Mouse (Mus musculus): ENCODE data around the gene Lrfn3. TPM values are rescaled to one million over a fixed set of nuclear protein-coding genes. Genes with fewer than 3 reads are reported as not detected.

Gene Lrfn3
- 25.2 and 28.0 TPM in 2 replicates for total RNA-seq (2014; rRNA removed)
- polyA plus RNA-seq (2015; fragmentation: Nextera tagmentation; extraction: Ambion mirVana): 16.4 and 20.3 TPM in 2 replicates

- Histone ChIP-seq H3K4me1 (ENCODE audit: insufficient read depth) (peaks cover 19% of the 10 kb centered on the region), H3K36me3 (ENCODE audit: insufficient read depth) (peaks cover 12% of the 10 kb centered on the region; the same call in 1 of the 2 replicates), H3K27me3 (ENCODE audit: insufficient read depth, low read length) (no peaks in the 10 kb centered on the region), H3K9ac (peak within 1 kb of the TSS; percentile 84), H3K9me3 (ENCODE audit: low read length) (no peaks in the 10 kb centered on the region), H3K27ac (ENCODE audit: low read depth, low read length) (peak within 1 kb of the TSS; percentile 66), H3K4me3 (ENCODE audit: low read depth, low read length) (peak within 1 kb of the TSS; percentile 72), H3K4me2 (ENCODE audit: low read depth) (peak within 1 kb of the TSS; percentile 80)
- WGBS: 2% methylated on average over 39 of the region's 55 CpGs
- TF ChIP-seq CTCF (IDR thresholded peaks at IDR 0.05; ENCODE audit: low read depth): no peak
- DNase-seq (peak; percentile 95), ATAC-seq (peak; percentile 88)
Observed at GRCm38 (mm10) chr7:30362652-30363343, at the start of gene Lrfn3. Gene Lrfn3, minus strand, starts transcription at chr7:30362772.

DNA sequence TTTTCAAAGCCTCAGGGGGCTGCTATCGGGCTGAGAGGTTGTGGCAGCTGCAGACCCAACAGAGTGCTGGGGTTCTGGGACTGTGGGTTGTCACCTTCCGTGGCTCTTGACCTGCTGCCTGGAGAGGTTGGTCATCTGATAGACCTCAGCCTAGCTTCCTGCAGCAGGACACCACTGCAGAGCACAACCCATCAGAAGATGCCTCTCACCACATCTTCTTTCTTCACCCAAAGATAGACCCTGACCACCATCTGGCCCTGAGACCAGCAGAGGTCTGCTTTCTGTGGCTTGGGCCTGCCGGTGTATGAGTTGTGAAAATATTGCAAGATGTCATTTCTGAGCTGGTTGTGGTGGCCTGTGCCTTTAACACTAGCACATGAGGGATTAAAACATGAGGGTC lies 48.5 kb upstream of the Lrfn3 start:
- no peak overlapping the region for H3K4me3 ChIP-seq (ENCODE audit: low read depth, low read length)
- TF ChIP-seq CTCF (IDR thresholded peaks at IDR 0.05; ENCODE audit: low read depth): no peak
- H3K27me3 ChIP-seq (ENCODE audit: insufficient read depth, low read length): no peaks in the 10 kb centered on the region
- H3K27ac ChIP-seq (ENCODE audit: low read depth, low read length): no peak overlapping the region
- ATAC-seq (no peak), DNase-seq (no peak)
- no peaks in the 10 kb centered on the region for H3K9me3 ChIP-seq (ENCODE audit: low read length)
- no peak overlapping the region for H3K4me2 ChIP-seq (ENCODE audit: low read depth)
- WGBS: 81% methylated on average over 3 of the region's 3 CpGs
- H3K36me3 ChIP-seq (ENCODE audit: insufficient read depth): no peaks in the 10 kb centered on the region
- no peaks in the 10 kb centered on the region for H3K4me1 ChIP-seq (ENCODE audit: insufficient read depth)
- H3K9ac ChIP-seq: no peak overlapping the region

DNA sequence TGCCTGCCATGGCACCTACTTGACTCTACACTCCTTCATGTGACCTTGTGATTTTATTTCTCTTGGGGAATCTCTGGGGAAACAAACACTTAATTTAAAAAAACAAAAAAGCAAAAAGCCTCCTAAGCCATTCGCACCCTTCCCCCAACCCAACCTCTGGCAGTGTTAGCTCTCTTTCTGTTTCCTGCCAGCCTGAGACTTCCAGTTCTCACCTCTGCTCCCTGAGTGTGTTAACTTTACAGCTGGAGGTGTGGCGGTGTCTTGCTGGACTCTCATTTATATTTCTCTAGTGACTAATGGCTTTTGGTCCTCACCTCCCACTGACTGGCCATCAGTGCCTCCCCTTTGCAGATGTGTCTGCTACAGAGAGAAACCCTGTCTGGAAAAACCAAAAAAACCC lies 47.2 kb upstream of the Lrfn3 start:
- no peaks in the 10 kb centered on the region for H3K9me3 ChIP-seq (ENCODE audit: low read length)

GRCm38 (mm10) chr7:30408639-30409038 lies 46.1 kb upstream of the Lrfn3 start:
- H3K27me3 ChIP-seq (ENCODE audit: insufficient read depth, low read length): no peaks in the 10 kb centered on the region
- no peak overlapping the region for H3K4me2 ChIP-seq (ENCODE audit: low read depth)
- H3K4me1 ChIP-seq (ENCODE audit: insufficient read depth): no peaks in the 10 kb centered on the region
- ATAC-seq: no peak
- WGBS: 86% methylated on average over 3 of the region's 3 CpGs
- TF ChIP-seq CTCF (IDR thresholded peaks at IDR 0.05; ENCODE audit: low read depth): no peak
- no peak for DNase-seq
- no peak overlapping the region for H3K4me3 ChIP-seq (ENCODE audit: low read depth, low read length)
- no peak overlapping the region for H3K27ac ChIP-seq (ENCODE audit: low read depth, low read length)
- no peak overlapping the region for H3K9ac ChIP-seq
- H3K36me3 ChIP-seq (ENCODE audit: insufficient read depth): no peaks in the 10 kb centered on the region
- no peaks in the 10 kb centered on the region for H3K9me3 ChIP-seq (ENCODE audit: low read length)

More for the DNA sequence above, 47.2 kb upstream of the Lrfn3 start:
- no peak for TF ChIP-seq CTCF (IDR thresholded peaks at IDR 0.05; ENCODE audit: low read depth)
- H3K4me3 ChIP-seq (ENCODE audit: low read depth, low read length): no peak overlapping the region
- 87% methylated on average over 2 of the region's 2 CpGs for WGBS
- no peak for ATAC-seq
- H3K27ac ChIP-seq (ENCODE audit: low read depth, low read length): no peak overlapping the region
- no peaks in the 10 kb centered on the region for H3K27me3 ChIP-seq (ENCODE audit: insufficient read depth, low read length)
- no peak for DNase-seq
- no peak overlapping the region for H3K4me2 ChIP-seq (ENCODE audit: low read depth)
- no peaks in the 10 kb centered on the region for H3K4me1 ChIP-seq (ENCODE audit: insufficient read depth)
- H3K9ac ChIP-seq: no peak overlapping the region
- H3K36me3 ChIP-seq (ENCODE audit: insufficient read depth): no peaks in the 10 kb centered on the region

GRCm38 (mm10) chr7:30402343-30402742 lies 39.8 kb upstream of the Lrfn3 start:
- Histone ChIP-seq H3K36me3 (ENCODE audit: insufficient read depth) (no peaks in the 10 kb centered on the region), H3K4me1 (ENCODE audit: insufficient read depth) (no peaks in the 10 kb centered on the region)

DNA sequence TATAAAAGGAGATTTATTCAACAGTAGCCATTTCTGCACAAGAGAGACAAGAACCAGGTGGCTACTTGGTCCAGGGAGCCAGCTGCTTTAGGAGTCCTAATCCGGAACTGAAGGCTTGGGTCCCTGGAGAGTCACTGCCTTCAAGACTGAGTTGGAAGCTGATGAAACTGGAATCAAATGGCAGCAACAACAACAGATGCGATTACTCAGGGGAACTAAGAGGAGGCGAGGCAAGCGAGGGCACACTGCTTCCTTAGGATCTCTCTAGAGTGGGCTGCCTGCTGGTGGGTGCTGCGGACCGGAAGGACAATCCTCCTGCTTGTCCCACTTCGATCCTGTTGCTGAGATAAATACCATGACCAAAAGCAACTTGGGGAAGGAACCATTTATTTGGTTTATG lies 37.1 kb upstream of the Lrfn3 start:
- H3K9ac ChIP-seq: no peak overlapping the region
- DNase-seq (no peak), ATAC-seq (no peak)
- H3K36me3 ChIP-seq (ENCODE audit: insufficient read depth): no peaks in the 10 kb centered on the region
- H3K9me3 ChIP-seq (ENCODE audit: low read length): no peaks in the 10 kb centered on the region
- no peak overlapping the region for H3K27ac ChIP-seq (ENCODE audit: low read depth, low read length)
- H3K4me1 ChIP-seq (ENCODE audit: insufficient read depth): no peaks in the 10 kb centered on the region
- WGBS: 59% methylated on average over 7 of the region's 7 CpGs
- no peak overlapping the region for H3K4me3 ChIP-seq (ENCODE audit: low read depth, low read length)
- no peaks in the 10 kb centered on the region for H3K27me3 ChIP-seq (ENCODE audit: insufficient read depth, low read length)
- TF ChIP-seq CTCF (IDR thresholded peaks at IDR 0.05; ENCODE audit: low read depth): no peak
- H3K4me2 ChIP-seq (ENCODE audit: low read depth): no peak overlapping the region

More at GRCm38 (mm10) chr7:30402343-30402742, 39.8 kb upstream of the Lrfn3 start:
- H3K9me3 ChIP-seq (ENCODE audit: low read length): no peaks in the 10 kb centered on the region
- H3K4me2 ChIP-seq (ENCODE audit: low read depth): no peak overlapping the region
- ATAC-seq: no peak
- whole genome bisulfite sequencing: 70% methylated on average over 4 of the region's 4 CpGs
- H3K27me3 ChIP-seq (ENCODE audit: insufficient read depth, low read length): no peaks in the 10 kb centered on the region
- no peak for TF ChIP-seq CTCF (IDR thresholded peaks at IDR 0.05; ENCODE audit: low read depth)
- H3K9ac ChIP-seq: no peak overlapping the region
- no peak overlapping the region for H3K27ac ChIP-seq (ENCODE audit: low read depth, low read length)
- H3K4me3 ChIP-seq (ENCODE audit: low read depth, low read length): no peak overlapping the region
- no peak for DNase-seq

DNA sequence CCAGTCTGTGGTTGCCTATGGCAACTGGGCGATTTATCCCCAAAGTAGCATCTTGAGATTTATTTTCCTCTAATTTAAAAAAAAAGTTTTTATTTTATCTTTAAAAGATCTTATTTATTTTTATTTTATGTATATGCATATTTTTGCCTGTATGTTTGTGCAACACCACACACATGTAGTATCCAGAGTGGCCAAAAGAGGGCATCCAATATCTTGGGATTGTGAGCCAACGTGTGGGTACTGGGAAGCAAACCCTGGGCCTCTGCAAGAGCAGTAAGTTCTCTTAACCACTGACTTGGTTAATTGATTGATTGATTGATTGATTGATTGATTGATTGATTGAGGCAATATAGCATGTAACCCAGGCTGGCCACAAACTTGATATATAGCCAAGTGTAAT lies 32.3 kb upstream of the Lrfn3 start:
- DNase-seq: no peak
- Histone ChIP-seq H3K4me2 (ENCODE audit: low read depth) (no peak overlapping the region), H3K27me3 (ENCODE audit: insufficient read depth, low read length) (no peaks in the 10 kb centered on the region), H3K27ac (ENCODE audit: low read depth, low read length) (no peak overlapping the region), H3K4me3 (ENCODE audit: low read depth, low read length) (no peak overlapping the region), H3K9ac (no peak overlapping the region), H3K9me3 (ENCODE audit: low read length) (no peaks in the 10 kb centered on the region), H3K36me3 (ENCODE audit: insufficient read depth) (no peaks in the 10 kb centered on the region), H3K4me1 (ENCODE audit: insufficient read depth) (no peaks in the 10 kb centered on the region)
- ATAC-seq: no peak
- TF ChIP-seq CTCF (IDR thresholded peaks at IDR 0.05; ENCODE audit: low read depth): peak; percentile 41
- WGBS: 24% methylated on average over 2 of the region's 2 CpGs

Data from forebrain, postnatal 0 days (tissue).